Mouse (Mus musculus): ENCODE data around the gene Mcat.

- TF ChIP-seq POLR2A (IDR thresholded peaks at IDR 0.05; ENCODE audit: borderline replicate concordance, control insufficient read depth, low read depth, low read length) (no peak), CTCF (IDR thresholded peaks at IDR 0.05; ENCODE audit: control insufficient read depth, insufficient read depth, low read length) (no peak)
Measured at GRCm38 (mm10) chr15:83573606-83574005, 10.0 kb upstream of the Mcat start.

All from bone marrow, adult 2 months (tissue).